Mouse (Mus musculus) hindbrain, embryonic 13.5 days (tissue): ENCODE data around the gene Krt15. TPM values are rescaled to one million over a fixed set of nuclear protein-coding genes. Genes with fewer than 3 reads are reported as not detected.

Experiments
- ATAC-seq: fragments of 200-750 bp; cut with Nextera tagmentation; 2 replicates; pipeline ENCODE4 v1.8.0; 2017; ENCODE audit warnings: moderate TSS enrichment; ENCODE audit not compliant: low FRiP score
- H3K27ac ChIP-seq: fragments of 300-500 bp; sonication (generic); 2 replicates; pipeline ENCODE4 v1.5.1; 2015; ENCODE audit warnings: inconsistent platforms, mild to moderate bottlenecking, moderate library complexity
- H3K27me3 ChIP-seq: fragments of 300-500 bp; sonication (generic); 2 replicates; pipeline ENCODE4 v1.6.1; 2015; ENCODE audit warnings: mild to moderate bottlenecking, inconsistent platforms
- H3K36me3 ChIP-seq: fragments of 300-500 bp; sonication (generic); 2 replicates; pipeline ENCODE4 v1.6.1; 2015; ENCODE audit warnings: mild to moderate bottlenecking, inconsistent platforms
- H3K4me1 ChIP-seq: fragments of 300-500 bp; sonication (generic); replicated peaks from 2 replicates; pipeline ENCODE4 v1.6.1; 2015; ENCODE audit warnings: inconsistent platforms
- H3K4me2 ChIP-seq: fragments of 300-500 bp; sonication (generic); 2 replicates; pipeline ENCODE4 v1.6.1; 2015; ENCODE audit warnings: inconsistent platforms, mild to moderate bottlenecking, moderate library complexity
- H3K4me3 ChIP-seq: fragments of 300-500 bp; sonication (generic); 2 replicates; pipeline ENCODE4 v1.5.1; 2015; ENCODE audit warnings: mild to moderate bottlenecking, inconsistent platforms
- H3K9ac ChIP-seq: fragments of 300-500 bp; sonication (generic); 2 replicates; pipeline ENCODE4 v1.6.1; 2015; ENCODE audit warnings: mild to moderate bottlenecking, inconsistent platforms
- H3K9me3 ChIP-seq: fragments of 300-500 bp; sonication (generic); 2 replicates; pipeline ENCODE4 v1.6.1; 2016; ENCODE audit warnings: inconsistent platforms
- WGBS: fragments of 180-500 bp; shearing (Covaris S2); methylation state at CpG from one replicate; pipeline ENCODE4 v1.1.7; 2015; 5-methylcytosine and 5-hydroxymethylcytosine counted together
- polyA plus RNA-seq: library from polyadenylated mRNA; unstranded; fragments of >200 nt; fragmentation: Nextera tagmentation; extraction: Ambion mirVana; gene quantifications from 2 replicates; pipeline ENCODE4 v1.2.1, GENCODE M21; 2015

The Krt15 gene
- 0.22 and 1.2 TPM in 2 replicates for polyA plus RNA-seq

GRCm38 (mm10) chr11:100135731-100136130 lies at the start of gene Krt15:
Gene Krt15 (minus strand): TSS chr11:100135928.
- WGBS, result 68% methylated on average over 7 of the region's 7 CpGs
- Histone ChIP-seq H3K9me3 (no peaks in the 10 kb centered on the region), H3K36me3 (no peaks in the 10 kb centered on the region), H3K27ac (no peak within 1 kb of the TSS), H3K9ac (no peak within 1 kb of the TSS), H3K4me1 (peaks cover 17% of the 10 kb centered on the region), H3K4me3 (no peak within 1 kb of the TSS), H3K27me3 (peaks cover 13% of the 10 kb centered on the region; the same call in 1 of the 2 replicates), H3K4me2 (no peak within 1 kb of the TSS)
- ATAC-seq, result no peak

GRCm38 (mm10) chr11:100181725-100182124 lies 46.0 kb upstream of the Krt15 start:
- no peak overlapping the region for H3K4me3 ChIP-seq
- H3K27ac ChIP-seq, result no peak overlapping the region
- no peaks in the 10 kb centered on the region for H3K36me3 ChIP-seq
- no peak overlapping the region for H3K9ac ChIP-seq
- no peaks in the 10 kb centered on the region for H3K9me3 ChIP-seq
- no peak for ATAC-seq
- WGBS, result 80% methylated on average over 7 of the region's 7 CpGs
- no peaks in the 10 kb centered on the region for H3K4me1 ChIP-seq
- no peak overlapping the region for H3K4me2 ChIP-seq
- no peaks in the 10 kb centered on the region for H3K27me3 ChIP-seq

GRCm38 (mm10) chr11:100179260-100179659 lies 43.5 kb upstream of the Krt15 start:
- no peak overlapping the region for H3K4me2 ChIP-seq
- no peaks in the 10 kb centered on the region for H3K36me3 ChIP-seq
- H3K27me3 ChIP-seq, result no peaks in the 10 kb centered on the region
- no peak overlapping the region for H3K27ac ChIP-seq
- ATAC-seq, result no peak
- 84% methylated on average over 3 of the region's 3 CpGs for WGBS
- no peaks in the 10 kb centered on the region for H3K9me3 ChIP-seq
- H3K4me1 ChIP-seq, result no peaks in the 10 kb centered on the region
- no peak overlapping the region for H3K9ac ChIP-seq
- no peak overlapping the region for H3K4me3 ChIP-seq

DNA sequence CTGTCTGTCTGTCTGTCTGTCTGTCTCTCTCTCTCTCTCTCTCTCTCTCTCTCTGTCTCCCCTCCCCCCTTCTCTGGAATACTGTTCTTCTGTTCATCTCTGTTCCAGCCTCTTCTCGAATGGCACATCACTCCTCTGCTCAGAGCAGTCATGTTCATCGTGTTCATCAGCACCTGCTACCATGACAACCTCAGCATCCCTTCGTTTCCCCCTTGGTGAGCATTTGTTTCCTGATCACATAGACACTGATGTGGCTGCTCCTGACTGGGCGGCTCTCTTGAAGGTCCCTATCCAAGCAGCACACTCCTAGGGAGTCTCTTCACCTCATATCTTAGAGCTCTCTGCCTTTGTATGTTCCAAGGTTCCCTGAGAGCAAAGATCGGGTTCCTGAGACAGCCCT lies 42.6 kb upstream of the Krt15 start:
- Histone ChIP-seq H3K9me3 (no peaks in the 10 kb centered on the region), H3K4me1 (no peaks in the 10 kb centered on the region), H3K4me2 (no peak overlapping the region), H3K27ac (no peak overlapping the region), H3K4me3 (no peak overlapping the region), H3K9ac (no peak overlapping the region), H3K36me3 (no peaks in the 10 kb centered on the region), H3K27me3 (no peaks in the 10 kb centered on the region)
- WGBS, result 77% methylated on average over 5 of the region's 5 CpGs
- no peak for ATAC-seq

DNA sequence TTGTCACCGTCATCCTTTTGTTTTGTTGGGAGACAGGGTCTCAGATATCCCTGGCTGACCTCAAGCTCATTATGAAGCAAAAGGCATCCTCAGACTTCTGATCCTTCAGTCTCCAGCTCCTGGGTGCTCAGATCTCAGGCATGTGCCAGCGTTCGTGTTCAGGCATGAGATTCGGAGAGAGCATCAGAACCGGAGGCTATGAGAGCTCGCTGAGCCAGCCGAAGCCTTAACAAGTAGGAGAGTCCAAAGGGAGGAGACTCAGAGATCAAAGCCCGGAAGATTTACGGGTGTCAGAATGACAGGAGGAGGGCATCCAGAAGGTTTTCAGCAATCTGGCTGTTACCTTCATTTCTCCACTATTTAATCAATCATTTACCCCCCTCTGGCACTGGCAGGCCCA lies 41.1 kb upstream of the Krt15 start:
- Histone ChIP-seq H3K36me3 (no peaks in the 10 kb centered on the region), H3K4me2 (no peak overlapping the region), H3K27me3 (no peaks in the 10 kb centered on the region), H3K9me3 (no peaks in the 10 kb centered on the region), H3K4me3 (no peak overlapping the region), H3K9ac (no peak overlapping the region), H3K4me1 (no peaks in the 10 kb centered on the region), H3K27ac (no peak overlapping the region)
- 80% methylated on average over 9 of the region's 9 CpGs for WGBS
- no peak for ATAC-seq

GRCm38 (mm10) chr11:100168765-100169762 lies 33.3 kb upstream of the Krt15 start:
- WGBS, result 35% methylated on average over 14 of the region's 14 CpGs
- Histone ChIP-seq H3K27ac (no peak overlapping the region), H3K4me3 (no peak overlapping the region), H3K4me1 (peaks cover 6% of the 10 kb centered on the region), H3K36me3 (no peaks in the 10 kb centered on the region), H3K9me3 (no peaks in the 10 kb centered on the region), H3K9ac (no peak overlapping the region), H3K4me2 (no peak overlapping the region), H3K27me3 (no peaks in the 10 kb centered on the region)
- no peak for ATAC-seq

- H3K27me3 ChIP-seq, result no peaks in the 10 kb centered on the region
- ATAC-seq, result no peak
- no peak overlapping the region for H3K4me3 ChIP-seq
- no peaks in the 10 kb centered on the region for H3K9me3 ChIP-seq
- H3K4me2 ChIP-seq, result no peak overlapping the region
- H3K36me3 ChIP-seq, result no peaks in the 10 kb centered on the region
- H3K9ac ChIP-seq, result no peak overlapping the region
- peaks cover 6% of the 10 kb centered on the region for H3K4me1 ChIP-seq
- H3K27ac ChIP-seq, result no peak overlapping the region
- 79% methylated on average over 8 of the region's 8 CpGs for WGBS
These were observed 32.3 kb upstream of the Krt15 start for GRCm38 (mm10) chr11:100168071-100168470.

DNA sequence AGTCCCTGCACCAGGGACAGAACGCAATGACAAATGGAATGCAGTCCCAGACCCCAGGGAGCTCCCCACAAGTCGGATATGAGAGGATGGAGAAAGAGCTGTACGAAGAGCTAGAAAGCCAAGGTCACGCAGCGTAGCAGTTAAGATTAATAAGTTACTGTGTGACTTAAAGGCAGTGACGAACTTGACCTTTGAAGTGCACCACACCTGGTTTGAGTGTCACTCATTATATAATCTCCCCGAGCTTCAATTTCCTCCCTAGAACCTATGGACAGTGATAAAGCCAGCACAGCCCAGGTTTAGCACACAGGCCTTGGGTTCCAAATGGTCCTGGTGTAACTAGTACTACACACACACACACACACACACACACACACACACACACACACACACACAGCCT lies 28.7 kb upstream of the Krt15 start:
- H3K4me2 ChIP-seq, result no peak overlapping the region
- ATAC-seq, result no peak
- H3K4me3 ChIP-seq, result no peak overlapping the region
- H3K27me3 ChIP-seq, result no peaks in the 10 kb centered on the region
- no peaks in the 10 kb centered on the region for H3K36me3 ChIP-seq
- WGBS, result 61% methylated on average over 7 of the region's 7 CpGs
- no peak overlapping the region for H3K27ac ChIP-seq
- no peaks in the 10 kb centered on the region for H3K9me3 ChIP-seq
- peaks cover 6% of the 10 kb centered on the region for H3K4me1 ChIP-seq
- H3K9ac ChIP-seq, result no peak overlapping the region

GRCm38 (mm10) chr11:100157908-100158477 lies 22.3 kb upstream of the Krt15 start:
- no peak overlapping the region for H3K4me2 ChIP-seq
- no peaks in the 10 kb centered on the region for H3K36me3 ChIP-seq
- no peaks in the 10 kb centered on the region for H3K9me3 ChIP-seq
- H3K4me1 ChIP-seq, result no peaks in the 10 kb centered on the region
- H3K27ac ChIP-seq, result no peak overlapping the region
- 72% methylated on average over 6 of the region's 6 CpGs for WGBS
- H3K27me3 ChIP-seq, result no peaks in the 10 kb centered on the region
- no peak overlapping the region for H3K4me3 ChIP-seq
- H3K9ac ChIP-seq, result no peak overlapping the region
- ATAC-seq, result no peak

DNA sequence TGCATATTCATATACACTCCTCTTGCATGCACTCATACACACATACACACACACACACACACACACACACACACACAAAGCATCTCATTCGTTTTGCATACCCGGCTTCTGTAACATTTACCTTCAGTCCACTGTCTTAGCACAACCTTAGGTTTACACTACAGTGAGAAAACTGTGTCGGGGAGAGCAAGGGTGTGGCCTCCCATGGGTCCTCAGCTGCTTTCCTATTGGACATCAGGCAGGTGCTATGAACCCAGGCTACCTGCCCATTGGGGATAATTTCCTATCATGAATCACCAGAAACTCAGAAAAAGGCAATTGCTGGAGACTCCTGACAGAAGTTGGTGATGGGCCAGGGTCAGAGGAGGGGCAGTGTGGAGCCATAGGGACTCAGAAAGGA lies 21.6 kb upstream of the Krt15 start:
- WGBS, result 86% methylated on average over 3 of the region's 3 CpGs
- H3K4me2 ChIP-seq, result no peak overlapping the region
- no peaks in the 10 kb centered on the region for H3K36me3 ChIP-seq
- H3K27me3 ChIP-seq, result no peaks in the 10 kb centered on the region
- H3K9ac ChIP-seq, result no peak overlapping the region
- no peak overlapping the region for H3K27ac ChIP-seq
- H3K4me1 ChIP-seq, result no peaks in the 10 kb centered on the region
- no peak overlapping the region for H3K4me3 ChIP-seq
- H3K9me3 ChIP-seq, result no peaks in the 10 kb centered on the region
- no peak for ATAC-seq

DNA sequence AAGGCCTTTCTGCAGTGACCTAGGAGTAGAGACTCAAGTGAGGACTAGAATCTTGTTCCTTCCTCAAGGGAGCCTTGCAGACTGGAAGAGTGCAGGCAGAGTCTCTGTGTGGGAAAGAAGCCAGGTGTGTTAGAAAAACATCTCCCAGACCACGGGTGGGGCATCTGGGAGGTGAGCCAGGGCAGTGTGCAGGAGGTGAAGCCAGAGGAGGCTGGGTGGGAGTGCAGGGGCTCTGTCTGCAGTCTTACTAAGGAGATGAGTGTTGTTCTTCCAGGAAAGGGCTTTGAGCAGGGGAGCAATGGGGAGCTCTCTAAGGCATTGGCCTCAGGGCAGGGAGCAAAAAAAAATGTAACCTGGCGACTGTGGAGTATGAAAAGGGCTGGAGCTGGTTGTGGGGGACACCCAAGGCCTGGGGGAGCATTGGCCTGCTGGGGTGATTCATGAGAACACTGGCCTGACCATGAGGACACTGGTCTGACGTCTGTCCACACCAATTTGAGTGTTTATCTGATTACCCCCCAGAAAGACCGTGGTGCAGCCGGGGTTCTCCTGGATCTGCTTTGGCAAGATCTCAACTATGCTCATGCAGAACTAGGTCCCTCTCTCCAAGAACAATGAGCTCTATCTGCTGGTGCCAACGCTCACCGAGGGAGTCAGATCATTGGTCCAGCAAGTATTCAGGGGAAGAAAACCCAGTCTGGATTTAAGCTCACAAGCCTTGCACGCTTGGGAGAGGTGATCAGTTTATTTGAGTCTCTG lies 19.9 kb upstream of the Krt15 start:
- no peak for ATAC-seq
- Histone ChIP-seq H3K9me3 (no peaks in the 10 kb centered on the region), H3K4me2 (no peak overlapping the region), H3K36me3 (no peaks in the 10 kb centered on the region), H3K4me1 (no peaks in the 10 kb centered on the region), H3K9ac (no peak overlapping the region), H3K27ac (no peak overlapping the region), H3K27me3 (no peaks in the 10 kb centered on the region), H3K4me3 (no peak overlapping the region)
- 78% methylated on average over 8 of the region's 8 CpGs for WGBS

GRCm38 (mm10) chr11:100148615-100149330 lies 13.0 kb upstream of the Krt15 start, which contains the start of gene Krt19:
Gene Krt19 (minus strand): TSS chr11:100148665.
- no peak within 1 kb of the TSS for H3K9ac ChIP-seq
- H3K27ac ChIP-seq, result no peak within 1 kb of the TSS
- H3K4me2 ChIP-seq, result no peak within 1 kb of the TSS
- H3K9me3 ChIP-seq, result no peaks in the 10 kb centered on the region
- no peak for ATAC-seq
- no peak within 1 kb of the TSS for H3K4me3 ChIP-seq
- H3K36me3 ChIP-seq, result no peaks in the 10 kb centered on the region
- 40% methylated on average over 9 of the region's 9 CpGs for WGBS
- peaks cover 11% of the 10 kb centered on the region for H3K4me1 ChIP-seq
- peaks cover 41% of the 10 kb centered on the region for H3K27me3 ChIP-seq
